Mouse (Mus musculus) hindbrain, embryonic 10.5 days (tissue): ENCODE results near the gene Cpn1. TPM values are rescaled to one million over a fixed set of nuclear protein-coding genes. Genes with fewer than 3 reads are reported as not detected.

Experiments
- DNase-seq: peaks from one replicate; pipeline ENCODE4 v3.0.0-alpha.2; 2017; ENCODE audit warnings: low spot score
- H3K27ac ChIP-seq: fragments of 300-500 bp; sonication (generic); 2 replicates; pipeline ENCODE4 v1.5.1; 2016; ENCODE audit warnings: mild to moderate bottlenecking, moderate library complexity
- H3K27me3 ChIP-seq: fragments of 300-500 bp; sonication (generic); 2 replicates; pipeline ENCODE4 v1.6.1; 2016; ENCODE audit warnings: mild to moderate bottlenecking; ENCODE audit not compliant: poor library complexity, insufficient read depth, severe bottlenecking
- H3K36me3 ChIP-seq: fragments of 300-500 bp; sonication (generic); 2 replicates; pipeline ENCODE4 v1.6.1; 2016; ENCODE audit warnings: mild to moderate bottlenecking, moderate library complexity
- H3K4me1 ChIP-seq: fragments of 300-500 bp; sonication (generic); replicated peaks from 2 replicates; pipeline ENCODE4 v1.6.1; 2016; ENCODE audit warnings: mild to moderate bottlenecking
- H3K4me3 ChIP-seq: fragments of 300-500 bp; sonication (generic); 2 replicates; pipeline ENCODE4 v1.5.1; 2016; ENCODE audit warnings: mild to moderate bottlenecking, moderate library complexity
- H3K9me3 ChIP-seq: fragments of 300-500 bp; sonication (generic); 2 replicates; pipeline ENCODE4 v1.6.1; 2016; ENCODE audit warnings: mild to moderate bottlenecking, moderate library complexity
- WGBS: fragments of 180-500 bp; shearing (Covaris S2); methylation state at CpG from one replicate; pipeline ENCODE4 v1.1.7; 2016; 5-methylcytosine and 5-hydroxymethylcytosine counted together
- polyA plus RNA-seq: library from polyadenylated mRNA; unstranded; fragments of >200 nt; fragmentation: Nextera tagmentation; extraction: Ambion mirVana; gene quantifications from 2 replicates; pipeline ENCODE4 v1.2.1, GENCODE M21; 2016

The Cpn1 gene
- polyA plus RNA-seq, 1 experiment from 2014 or later = 0.86 TPM

- 92% methylated on average over 9 of the region's 9 CpGs for WGBS
- Histone ChIP-seq H3K27ac (no peak overlapping the region), H3K27me3 (no peaks in the 10 kb centered on the region), H3K36me3 (no peaks in the 10 kb centered on the region), H3K4me3 (no peak overlapping the region), H3K4me1 (peaks cover 21% of the 10 kb centered on the region; the same call in 1 of the 2 replicates), H3K9me3 (no peaks in the 10 kb centered on the region)
- no peak for DNase-seq
Measured at GRCm38 (mm10) chr19:43914986-43915385, 71.4 kb downstream of the Cpn1 start.

GRCm38 (mm10) chr19:43912775-43913486, 73.4 kb downstream of the Cpn1 start:
- no peaks in the 10 kb centered on the region for H3K9me3 ChIP-seq
- DNase-seq = no peak
- H3K4me3 ChIP-seq = no peak overlapping the region
- H3K4me1 ChIP-seq = peaks cover 21% of the 10 kb centered on the region; the same call in 1 of the 2 replicates
- H3K27me3 ChIP-seq = no peaks in the 10 kb centered on the region
- no peak overlapping the region for H3K27ac ChIP-seq
- no peaks in the 10 kb centered on the region for H3K36me3 ChIP-seq
- 81% methylated on average over 4 of the region's 4 CpGs for WGBS

- Histone ChIP-seq H3K36me3 (peaks cover 7% of the 10 kb centered on the region), H3K4me1 (peaks cover 17% of the 10 kb centered on the region), H3K27me3 (0 out of 2 replicates have a peak, but pooled peaks cover 3% of the 10 kb centered on the region), H3K9me3 (no peaks in the 10 kb centered on the region), H3K4me3 (no peak overlapping the region), H3K27ac (no peak overlapping the region)
- 92% methylated on average over 7 of the region's 7 CpGs for WGBS
- DNase-seq = no peak
Measured at GRCm38 (mm10) chr19:43906492-43906891, 79.9 kb downstream of the Cpn1 start.

Other genes starting within 250 kb of the Cpn1 start
- 12.8 and 13.9 TPM in 2 replicates for gene Cutc, start 233.6 kb downstream of the Cpn1 start, polyA plus RNA-seq
- gene Cox15, start 233.6 kb downstream of the Cpn1 start, polyA plus RNA-seq = 14.1 and 15.3 TPM in 2 replicates
- gene Abcc2, start 204.4 kb downstream of the Cpn1 start, polyA plus RNA-seq = 0.02 TPM in 1 of 2 replicates, not detected in the other
- 16.2 and 16.4 TPM in 2 replicates for gene Dnmbp, start 46.4 kb downstream of the Cpn1 start, polyA plus RNA-seq
- not detected in 2 replicates for gene Cyp2c23, start 42.7 kb upstream of the Cpn1 start, polyA plus RNA-seq
- gene Erlin1, start 83.2 kb upstream of the Cpn1 start, polyA plus RNA-seq = 18.5 and 24.3 TPM in 2 replicates
- gene Chuk, start 120.9 kb upstream of the Cpn1 start, polyA plus RNA-seq = 40.1 and 45.0 TPM in 2 replicates
- gene Cwf19l1, start 149.3 kb upstream of the Cpn1 start, polyA plus RNA-seq = 34.5 and 39.8 TPM in 2 replicates
- 110 and 118 TPM in 2 replicates for gene Bloc1s2, start 159.9 kb upstream of the Cpn1 start, polyA plus RNA-seq
- gene Pkd2l1, start 205.9 kb upstream of the Cpn1 start, polyA plus RNA-seq = 0.29 and 0.34 TPM in 2 replicates
- 0.52 and 1.1 TPM in 2 replicates for gene Scd3, start 216.7 kb upstream of the Cpn1 start, polyA plus RNA-seq